Mouse (Mus musculus) bone marrow macrophage, adult 2 months (primary cell): Measurements from ENCODE around the gene Nck1.

Experiments used
- CTCF ChIP-seq: IDR thresholded peaks from 2 replicates; pipeline ENCODE4 v1.5.1; 2012; ENCODE audit warnings: low read depth, mild to moderate bottlenecking, low read length, moderate library complexity
- POLR2A ChIP-seq: IDR thresholded peaks from 2 replicates; pipeline ENCODE4 v1.6.1; 2012; ENCODE audit warnings: mild to moderate bottlenecking, low read depth, low read length, borderline replicate concordance

- TF ChIP-seq CTCF: no peak
- TF ChIP-seq POLR2A: no peak
Measured at GRCm38 (mm10) chr9:100581543-100582492, 35.9 kb upstream of the Nck1 start.
